Mouse (Mus musculus): Measurements from ENCODE around the gene Plcd3.

Plcd3 gene

DNA sequence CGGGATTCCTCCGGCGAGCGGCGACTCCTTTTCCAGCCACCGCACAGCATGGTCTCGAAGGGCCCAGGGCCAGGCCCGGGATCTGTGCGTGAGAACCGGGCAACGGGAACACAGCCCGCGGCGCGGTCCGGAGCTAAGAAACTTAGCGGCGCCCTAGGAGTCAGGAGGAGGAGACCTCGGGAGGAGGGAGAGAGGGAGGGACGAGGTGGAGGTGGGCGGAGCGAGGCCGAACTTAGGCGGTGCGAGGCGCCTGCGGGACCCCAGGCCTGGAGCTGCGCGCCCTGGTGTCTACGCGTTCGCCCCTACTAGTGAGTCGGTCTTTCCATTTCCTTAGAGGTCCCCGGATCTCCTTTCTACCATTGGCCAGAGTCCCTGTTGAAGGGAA, at the start of gene Plcd3, which contains the start of gene Acbd4:
Gene Plcd3 (minus strand): TSS at position 178 of the 385 bp plus-strand sequence.
Gene Acbd4 (plus strand): TSS at position 202 of the 385 bp plus-strand sequence.
- peak; percentile 68 for DNase-seq

DNA sequence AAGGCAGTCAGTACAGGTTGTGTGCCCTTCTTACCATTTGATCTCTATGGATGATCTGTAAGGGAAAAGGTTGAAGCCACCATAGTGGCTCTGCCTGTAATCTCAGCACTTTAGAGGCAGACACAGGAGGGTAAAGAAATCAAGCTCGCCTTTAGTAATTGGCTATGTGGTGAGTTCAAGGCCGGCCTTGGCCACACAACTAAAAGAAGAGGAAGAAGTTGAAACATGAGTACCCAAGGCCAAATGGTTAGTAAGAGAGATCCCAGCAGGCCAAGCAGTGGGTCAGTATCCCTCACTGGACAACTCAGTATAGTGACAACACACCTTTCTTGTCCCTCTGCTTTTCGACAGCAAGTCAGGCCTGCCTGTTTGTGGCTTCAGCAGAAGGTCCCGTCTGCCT, 48.3 kb upstream of the Plcd3 start:
- no peak for DNase-seq

DNA sequence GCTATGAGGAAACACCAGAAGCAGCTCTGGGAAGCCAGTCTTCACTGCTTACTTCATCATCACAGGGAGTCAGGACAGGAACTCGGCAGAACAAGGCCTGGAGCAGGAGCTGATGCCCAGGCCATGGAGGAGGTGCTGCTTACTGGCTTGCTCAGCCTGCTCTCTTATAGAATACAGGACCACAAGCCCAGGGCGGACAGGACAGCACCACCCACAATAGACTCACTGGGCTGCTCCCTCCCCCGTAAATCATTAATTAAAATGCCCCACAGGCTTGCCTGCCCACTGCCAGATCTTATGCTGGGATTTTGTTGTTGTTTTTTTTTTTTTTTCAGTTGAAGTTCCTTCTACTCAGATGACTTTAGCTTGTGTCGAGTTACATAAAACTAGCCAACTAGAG, 46.3 kb upstream of the Plcd3 start:
- no peak for DNase-seq

DNA sequence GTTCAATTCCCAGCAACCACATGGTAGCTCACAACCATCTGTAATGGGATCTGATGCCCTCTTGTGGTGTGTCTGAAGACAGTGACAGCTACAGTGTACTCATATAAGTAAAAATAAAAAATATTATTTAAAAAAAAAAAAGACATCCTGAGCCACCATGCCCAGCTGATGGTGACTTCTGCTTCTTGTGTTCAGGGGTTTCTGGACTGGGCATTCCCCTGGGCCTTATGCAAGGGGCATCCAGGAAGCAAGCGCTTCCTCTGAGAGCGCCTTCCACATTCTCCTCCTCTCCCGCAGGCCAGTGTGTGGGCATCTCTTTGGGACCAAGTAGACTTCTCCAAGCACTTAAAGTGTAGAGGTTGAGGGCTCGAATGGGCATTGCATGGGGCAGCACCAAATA, 44.9 kb upstream of the Plcd3 start:
- DNase-seq: no peak

DNA sequence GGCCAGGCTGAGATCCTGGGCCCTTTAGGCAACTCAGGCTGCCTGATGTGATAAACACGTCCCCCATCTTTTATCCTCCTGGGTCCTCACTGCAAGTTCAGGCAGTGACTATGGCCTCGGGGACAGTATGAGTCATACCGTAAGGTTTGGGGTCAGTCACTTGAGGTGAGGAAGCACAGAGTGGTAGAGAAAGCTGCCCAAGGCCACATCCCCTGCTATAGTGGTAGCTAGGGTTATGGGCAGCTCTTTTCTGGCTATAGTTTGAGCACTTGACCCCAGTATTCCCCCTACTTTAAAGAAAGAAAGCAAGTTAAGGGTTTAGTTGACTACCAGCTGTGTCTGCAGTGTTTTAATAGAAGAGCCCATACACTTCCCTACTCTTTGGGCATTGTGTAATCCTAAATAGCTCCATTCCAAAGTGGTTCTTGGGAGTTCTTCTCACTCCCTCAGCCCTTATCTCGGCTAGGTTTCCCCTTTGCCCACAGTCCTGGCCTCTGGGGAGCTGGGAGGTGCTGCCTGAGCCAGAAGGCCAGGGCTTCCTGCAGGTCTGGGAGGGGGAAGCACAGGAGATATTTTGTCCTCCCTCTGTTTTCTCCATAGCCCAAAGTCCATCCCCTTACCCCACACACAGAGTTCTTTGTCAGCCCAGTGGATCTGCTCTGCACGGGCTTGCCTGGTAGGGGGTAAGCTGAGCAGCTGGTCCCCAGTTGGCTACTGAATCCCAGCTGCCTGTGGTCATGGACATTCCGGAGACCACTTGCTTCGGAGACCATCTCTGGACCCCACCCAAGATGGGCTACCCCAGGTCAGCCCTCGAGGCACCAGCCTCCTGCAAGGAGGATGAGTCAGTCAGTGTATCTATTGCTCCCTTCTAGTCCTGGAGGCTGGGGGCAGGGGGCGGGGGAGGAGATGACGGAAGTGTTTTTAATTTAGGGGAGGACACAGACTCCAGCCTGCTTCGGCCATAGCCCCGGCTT, 43.1 kb upstream of the Plcd3 start:
- no peak for DNase-seq

DNA sequence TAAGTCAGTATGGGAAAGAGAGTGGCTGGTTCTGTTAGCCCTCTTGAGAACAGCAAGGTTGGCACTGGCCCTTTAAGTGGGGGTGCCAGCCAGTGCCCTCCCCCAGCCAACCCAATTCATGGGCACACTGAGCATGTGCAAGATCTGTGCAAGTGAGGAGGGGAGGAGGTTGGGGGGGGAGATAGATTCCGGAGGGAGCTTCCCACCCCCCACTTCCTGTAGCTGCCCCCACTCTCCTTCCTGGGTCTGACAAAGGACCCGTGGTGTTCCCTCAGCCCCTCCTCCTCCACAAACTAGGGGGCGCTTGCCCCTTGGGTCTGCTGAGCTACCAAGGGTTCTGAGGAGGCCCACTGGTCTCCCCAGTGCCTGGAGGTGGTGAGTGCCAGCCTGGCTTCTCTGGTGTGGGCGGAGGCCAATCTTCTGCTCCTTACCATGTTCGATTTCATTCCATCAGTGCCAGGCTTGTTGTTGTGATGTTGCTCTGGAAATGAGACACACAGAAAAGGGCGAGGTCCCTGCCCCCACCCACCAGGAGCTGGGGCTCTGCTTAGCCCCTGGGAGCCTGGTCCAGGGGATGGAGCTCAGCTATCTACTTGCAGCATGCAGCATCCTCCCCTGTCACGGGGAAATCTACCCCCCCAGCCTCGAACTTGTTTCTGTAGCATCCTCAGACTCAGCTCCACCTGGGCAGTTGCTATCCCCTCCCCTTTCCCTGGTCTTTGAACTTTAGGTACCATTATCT, 41.2 kb upstream of the Plcd3 start:
- peak; percentile 77 for DNase-seq

DNA sequence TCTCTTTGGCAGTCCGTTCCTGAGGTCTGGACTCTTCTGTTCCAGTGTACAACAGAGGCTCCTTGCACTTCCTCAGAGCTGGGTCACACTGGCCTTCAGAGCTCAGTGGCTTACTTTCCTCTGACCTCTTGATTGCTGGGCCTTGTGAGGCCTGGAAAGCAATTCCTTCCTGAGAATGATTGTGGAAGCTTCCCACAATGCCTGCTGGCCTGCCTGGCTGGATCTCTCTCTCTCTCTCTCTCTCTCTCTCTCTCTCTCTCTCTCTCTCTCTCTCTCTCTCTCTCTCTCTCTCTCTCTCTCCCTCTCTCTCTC, 40.4 kb upstream of the Plcd3 start:
- no peak for DNase-seq

DNA sequence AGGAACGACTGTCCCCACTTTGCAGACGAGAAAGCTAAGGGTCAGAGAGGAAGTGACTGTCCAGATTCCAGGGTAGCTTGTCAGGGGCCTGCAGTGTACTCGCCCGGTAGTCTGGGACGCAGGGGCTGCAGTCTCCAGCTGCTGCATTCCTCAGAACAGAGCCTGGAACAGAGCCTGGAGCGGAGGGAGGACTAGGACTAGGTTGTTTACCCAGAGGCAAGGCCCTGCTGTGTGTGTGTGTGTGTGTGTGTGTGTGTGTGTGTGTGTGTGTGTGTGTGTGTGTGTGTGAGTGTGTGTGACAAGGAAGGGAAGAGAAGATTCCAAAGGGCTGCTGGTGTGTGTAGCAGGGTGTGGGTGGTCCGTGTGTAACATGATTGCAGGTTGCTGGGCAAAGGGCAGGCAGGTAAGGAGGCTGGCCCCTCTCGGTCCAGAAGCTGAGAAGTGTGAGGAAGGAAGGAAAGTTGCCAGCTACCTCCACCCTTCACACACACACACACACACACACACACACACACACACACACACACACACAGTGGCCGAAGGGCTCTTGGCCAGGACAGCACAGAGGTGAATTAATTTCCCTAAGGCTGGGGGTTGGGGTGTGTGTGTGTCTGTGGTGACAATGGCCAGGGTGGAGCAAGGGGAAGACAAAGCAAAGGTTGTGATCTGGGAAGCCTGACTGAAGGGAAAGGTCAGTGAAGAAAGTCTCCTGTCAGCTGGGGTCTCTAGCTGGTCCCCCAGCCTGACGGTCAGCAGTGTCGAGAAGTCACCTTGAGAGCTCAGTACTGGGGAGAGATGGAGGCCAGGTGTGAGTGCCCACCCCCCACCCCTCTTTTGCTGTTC, 39.9 kb upstream of the Plcd3 start:
- no peak for DNase-seq

DNA sequence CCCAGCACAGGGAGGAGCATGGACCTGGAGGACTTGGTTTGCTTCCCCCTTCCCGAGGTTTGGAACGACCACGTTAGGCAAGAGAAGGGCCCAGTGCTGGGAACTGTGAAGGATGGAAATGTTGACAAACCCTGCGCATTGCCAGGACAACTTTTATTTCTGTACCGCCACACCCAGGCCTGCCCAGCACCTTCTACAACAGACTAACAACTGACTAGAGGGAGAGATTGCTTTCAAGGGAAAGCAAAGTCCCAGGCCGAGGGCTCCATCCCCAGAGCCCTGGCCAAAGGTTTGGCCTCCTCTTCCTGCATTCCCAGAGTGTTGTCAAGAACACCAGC, 39.3 kb upstream of the Plcd3 start:
- no peak for DNase-seq

DNA sequence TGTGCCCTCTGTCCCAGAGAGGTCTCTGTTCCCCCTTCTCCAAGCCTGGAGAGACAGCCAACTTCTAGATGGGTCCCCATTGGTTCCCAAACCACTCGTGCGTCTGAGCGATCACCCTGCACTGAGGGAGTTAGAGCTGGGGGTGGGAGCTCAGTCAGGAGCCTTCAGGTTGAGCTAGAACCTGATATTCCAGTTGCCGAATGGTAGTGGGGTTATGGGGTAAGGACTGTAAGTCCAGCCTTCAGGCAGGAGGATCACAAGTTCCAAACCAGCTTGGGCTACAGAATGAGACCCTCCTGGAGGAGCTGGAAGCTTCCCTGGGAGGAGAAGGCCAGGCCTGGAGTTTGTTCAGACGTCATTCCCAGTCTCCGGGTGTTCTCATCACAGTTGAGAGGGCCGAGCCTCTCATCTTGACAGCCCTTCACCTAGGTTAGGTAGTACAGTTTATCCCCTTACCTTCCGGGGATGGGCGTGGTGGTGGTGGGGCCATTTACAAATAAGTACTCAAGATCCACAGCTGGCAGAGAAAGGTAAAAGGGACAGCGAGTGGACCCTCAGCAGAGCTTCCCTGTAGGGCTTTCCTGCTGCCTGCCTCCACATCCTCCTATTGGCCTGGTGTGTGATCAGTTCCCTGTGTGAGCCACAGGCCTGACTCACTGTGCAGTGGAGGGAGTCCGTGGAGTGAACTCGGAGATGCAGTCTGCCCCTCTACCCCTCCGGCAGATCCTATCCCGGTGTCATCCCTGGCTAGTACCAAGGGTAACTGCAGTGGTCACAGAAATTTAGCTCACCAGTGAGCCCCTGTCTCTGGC, 38.7 kb upstream of the Plcd3 start:
- no peak for DNase-seq

DNA sequence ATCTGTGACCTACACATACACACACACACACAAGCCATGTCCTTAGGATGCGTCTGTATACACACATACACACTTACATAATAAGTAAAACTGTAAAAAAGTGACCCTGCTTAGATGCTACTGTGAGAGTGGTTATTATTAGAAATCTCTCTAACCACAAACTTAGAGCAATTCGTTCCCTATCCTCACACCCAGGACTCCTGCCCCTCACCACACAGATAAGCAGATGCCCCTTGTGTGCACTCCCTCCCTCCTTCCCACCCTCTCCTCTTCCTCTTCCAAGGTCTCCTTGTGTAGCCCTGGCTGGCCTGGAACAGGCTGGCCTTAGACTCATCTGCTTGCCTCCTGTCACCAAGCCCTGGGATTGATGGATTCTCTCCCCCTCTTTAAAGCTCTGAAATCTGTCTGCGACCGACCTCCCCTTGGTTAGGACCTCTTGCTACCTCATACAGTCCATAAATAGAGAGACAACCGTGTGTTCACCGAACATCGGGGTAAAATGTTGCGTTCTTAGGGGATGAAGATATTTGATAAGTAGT, 34.6 kb upstream of the Plcd3 start:
- DNase-seq: no peak

DNA sequence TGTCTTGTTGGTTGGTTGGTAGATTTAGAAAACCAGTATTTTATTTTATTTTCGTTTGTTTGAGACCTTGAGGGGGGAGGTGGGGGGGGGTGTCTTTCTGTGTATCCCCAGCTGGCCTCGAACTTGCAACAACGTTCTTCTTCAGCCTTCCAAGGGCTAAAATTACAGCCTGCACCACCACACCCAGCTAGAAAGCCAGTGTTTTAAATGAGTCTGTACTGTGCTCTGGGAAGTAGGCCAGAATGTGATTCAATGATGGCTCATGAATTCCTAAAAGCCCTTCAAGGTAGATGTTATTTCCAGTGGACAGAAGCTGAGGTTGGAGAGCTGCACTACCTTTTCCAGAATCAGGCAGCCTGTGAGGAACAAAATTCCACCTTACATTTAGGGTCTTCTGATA, 32.8 kb upstream of the Plcd3 start:
- no peak for DNase-seq

DNA sequence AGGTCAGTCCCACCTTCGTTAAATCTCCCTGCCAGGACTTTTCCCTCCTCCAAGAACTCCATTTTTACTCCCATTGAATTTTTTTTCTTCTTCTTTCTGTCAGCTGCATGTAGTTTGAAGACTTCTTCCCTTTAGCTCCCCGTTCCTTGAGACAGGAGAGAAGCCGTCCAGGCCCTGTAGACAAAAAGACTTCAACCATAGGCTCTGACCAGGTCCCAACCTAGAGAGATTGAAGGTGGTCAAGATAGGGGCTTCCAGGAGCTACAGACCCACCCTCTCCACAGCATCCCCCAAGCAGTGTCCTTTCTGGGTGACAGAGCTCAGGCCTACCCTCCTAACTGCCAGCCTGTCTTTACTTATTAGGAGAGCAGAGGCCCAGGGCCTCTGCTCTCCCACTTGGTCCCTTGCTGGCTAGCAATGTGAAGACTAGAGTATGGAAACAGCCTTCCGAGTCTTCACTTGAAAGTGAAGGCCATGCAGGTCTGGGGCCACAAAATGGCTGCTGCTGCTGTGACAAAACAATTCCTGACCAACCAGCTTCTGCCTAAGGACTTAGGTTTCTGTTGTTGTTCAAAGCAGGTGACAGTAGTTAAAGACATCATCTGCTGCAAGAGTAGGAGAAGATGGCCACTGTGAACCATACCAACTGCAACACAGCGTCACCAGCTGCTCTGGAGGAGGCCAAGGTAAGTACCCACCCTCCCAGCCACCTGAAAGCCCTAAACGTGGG, 32.2 kb upstream of the Plcd3 start:
- DNase-seq: no peak

DNA sequence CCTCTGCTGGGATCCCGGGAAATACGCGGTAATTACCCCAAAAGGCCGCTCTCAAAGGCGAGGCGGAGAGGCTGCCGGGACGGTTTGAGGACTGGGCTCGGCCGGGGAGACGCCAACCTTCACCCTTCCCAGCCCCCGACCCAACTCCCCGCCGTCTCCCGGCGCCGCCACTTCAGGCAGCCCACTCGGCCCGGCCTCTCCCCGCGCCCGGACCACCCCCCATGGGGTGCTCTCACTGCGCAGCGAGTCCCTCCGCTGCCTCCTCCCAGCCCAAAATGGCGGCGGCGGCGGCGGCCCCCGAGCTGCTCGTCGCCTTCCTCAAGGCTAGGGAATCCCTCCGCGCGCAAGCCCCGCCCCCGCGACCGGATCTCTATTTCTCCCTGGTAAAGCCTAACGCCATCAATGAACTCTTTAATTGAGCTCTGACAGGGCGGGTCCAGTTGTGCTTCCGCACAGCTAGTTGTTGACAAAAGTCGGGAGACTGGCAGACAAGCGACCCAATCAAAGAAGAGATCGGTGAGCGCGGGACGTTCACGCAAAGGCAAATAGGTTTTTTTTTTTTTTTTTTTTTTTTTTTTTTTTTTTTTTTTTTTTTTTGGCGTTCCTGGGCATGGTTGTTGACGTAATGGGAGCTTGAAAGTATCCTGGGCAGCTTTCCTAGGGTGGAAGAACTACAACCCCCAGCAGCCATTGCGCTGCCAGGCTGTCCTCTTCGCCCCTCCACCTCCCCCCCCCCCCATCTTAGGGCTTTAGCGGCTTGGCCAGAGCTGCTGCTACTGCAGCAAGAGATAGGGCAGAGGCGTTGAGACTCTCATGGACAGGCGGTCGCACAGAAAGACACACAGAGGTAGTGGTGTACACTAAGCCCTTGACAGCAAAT, 31.4 kb upstream of the Plcd3 start:
- peak; percentile 100 for DNase-seq

DNA sequence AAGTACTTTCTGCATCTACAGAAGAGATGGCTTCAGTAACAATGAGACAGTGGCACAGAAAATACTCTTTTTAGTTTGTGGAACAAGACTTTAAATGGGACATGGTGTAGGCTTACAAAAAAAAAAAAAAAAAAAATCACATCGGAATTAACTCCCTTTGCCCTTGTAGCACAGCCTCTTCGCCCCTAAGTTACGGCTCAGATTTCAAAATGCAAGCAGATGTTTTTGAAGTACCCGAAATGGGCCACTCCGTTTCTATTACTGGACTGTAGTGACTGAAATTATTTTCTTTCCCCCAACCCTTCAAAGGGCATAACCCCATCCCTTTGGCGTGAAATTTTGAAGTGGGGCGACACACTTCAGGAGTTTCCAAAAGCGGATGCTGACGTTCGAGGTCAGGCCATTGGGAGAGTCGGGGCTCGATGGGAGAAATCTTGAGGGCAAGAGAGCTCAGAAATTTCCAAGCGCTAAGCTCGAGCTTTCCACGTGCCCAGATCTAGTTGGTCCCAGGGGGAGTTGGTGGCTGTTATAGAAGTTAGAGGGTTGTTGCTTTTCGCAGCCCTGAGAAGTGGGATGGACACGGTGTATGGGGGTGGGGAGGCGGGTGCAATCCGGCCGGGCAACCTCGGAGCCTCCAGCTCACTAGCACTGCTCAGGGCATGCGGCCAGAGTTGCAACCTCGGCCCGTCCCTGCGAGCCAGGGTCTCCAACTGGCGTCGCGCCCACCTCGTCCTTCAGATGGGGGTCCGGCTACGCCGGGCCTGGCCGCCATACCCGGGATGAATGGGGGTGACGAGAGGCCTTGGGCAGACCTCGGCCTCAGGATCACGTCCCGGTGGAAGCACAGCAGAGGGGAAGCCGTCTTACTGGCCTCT, 30.5 kb upstream of the Plcd3 start, which contains the start of gene Hexim2:
Gene Hexim2 (plus strand): TSS at position 729 of the 875 bp plus-strand sequence.
- peak; percentile 71 for DNase-seq

DNA sequence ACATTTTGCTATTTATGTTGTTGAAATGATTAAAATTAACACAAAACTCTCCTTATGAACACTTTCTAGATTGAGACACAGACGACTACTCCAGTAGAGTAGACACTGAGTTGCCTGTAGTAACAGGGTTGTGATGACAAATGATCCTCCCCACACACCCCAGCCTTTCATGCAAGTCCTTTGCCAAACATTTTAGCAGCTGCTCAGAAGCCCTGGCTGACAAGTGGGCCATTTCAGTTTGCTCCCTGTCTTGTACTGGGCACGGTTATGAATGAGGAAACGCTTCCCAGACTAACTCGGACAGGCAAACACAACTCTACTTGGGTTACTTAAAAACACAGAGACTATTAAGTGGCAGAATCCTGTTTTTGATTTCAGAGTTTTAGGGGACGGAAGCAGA, 18.9 kb upstream of the Plcd3 start:
- no peak for DNase-seq

DNA sequence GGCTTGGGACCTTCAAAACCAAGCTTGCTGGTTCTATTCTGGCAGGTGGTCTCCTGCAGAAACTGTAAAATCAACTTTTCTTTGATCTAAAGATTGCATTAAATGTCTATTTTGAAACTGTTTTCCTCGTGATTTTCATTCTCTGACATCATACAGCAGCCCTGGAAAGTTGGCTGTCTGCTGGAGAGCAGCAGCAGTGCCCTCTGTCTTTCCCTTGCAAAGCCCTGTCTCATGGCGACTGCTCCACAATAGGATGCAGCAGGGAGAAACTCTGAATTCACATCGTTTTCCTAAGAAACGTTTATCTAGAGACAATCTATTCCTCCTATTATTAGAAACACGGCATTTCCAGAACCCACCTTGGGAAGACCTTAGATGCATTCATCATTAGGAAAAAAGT, 18.2 kb upstream of the Plcd3 start:
- DNase-seq: no peak

DNA sequence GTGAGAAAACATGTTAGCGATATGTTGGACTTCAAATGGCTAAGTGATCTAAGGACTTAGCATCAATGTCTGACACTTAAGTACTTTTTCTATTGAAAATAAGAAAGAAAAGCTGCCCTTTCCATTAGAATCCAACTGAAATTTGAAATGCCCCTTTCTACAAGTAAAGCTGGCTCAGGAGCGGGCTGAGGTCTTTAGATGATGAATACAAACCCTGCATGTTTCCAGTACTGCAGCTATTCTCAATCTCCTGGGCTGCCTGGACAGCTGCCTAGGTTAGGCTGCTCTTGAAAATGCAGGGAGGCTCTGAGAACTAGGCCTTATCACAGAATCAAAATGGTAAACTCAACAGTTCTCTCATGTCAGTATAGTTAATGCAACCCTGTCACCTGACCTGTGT, 17.4 kb upstream of the Plcd3 start:
- DNase-seq: no peak

DNA sequence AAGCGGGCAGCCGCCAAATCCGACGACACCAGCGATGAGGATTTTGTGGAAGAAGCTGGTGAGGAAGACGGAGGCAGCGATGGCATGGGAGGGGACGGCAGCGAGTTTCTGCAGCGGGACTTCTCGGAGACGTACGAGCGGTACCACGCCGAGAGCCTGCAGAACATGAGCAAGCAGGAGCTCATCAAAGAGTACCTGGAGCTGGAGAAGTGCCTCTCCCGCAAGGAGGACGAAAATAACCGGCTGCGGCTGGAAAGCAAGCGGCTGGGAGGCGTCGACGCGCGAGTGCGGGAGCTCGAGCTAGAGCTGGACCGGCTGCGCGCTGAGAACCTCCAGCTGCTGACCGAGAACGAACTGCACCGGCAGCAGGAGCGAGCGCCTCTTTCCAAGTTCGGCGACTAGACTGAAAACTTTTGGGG, 16.1 kb upstream of the Plcd3 start:
- DNase-seq: no peak

Measured in thymus, postnatal 4 days (tissue).